Mouse (Mus musculus): ENCODE data around the gene Esam. TPM values are rescaled to one million over a fixed set of nuclear protein-coding genes. Genes with fewer than 3 reads are reported as not detected.

Esam gene
- polyA plus RNA-seq, 1 experiment from 2014 or later, result 52.1 TPM

Other genes starting within 250 kb of the Esam start
- gene Ccdc15, start 179.6 kb upstream of the Esam start, polyA plus RNA-seq (2015; fragmentation: Nextera tagmentation; extraction: Ambion mirVana), result 7.2 and 8.7 TPM in 2 replicates
- 0.17 and 0.64 TPM in 2 replicates for gene Hepacam, start 160.7 kb upstream of the Esam start, polyA plus RNA-seq (2015; fragmentation: Nextera tagmentation; extraction: Ambion mirVana)
- 10.6 and 11.9 TPM in 2 replicates for gene Robo4, start 126.2 kb upstream of the Esam start, polyA plus RNA-seq (2015; fragmentation: Nextera tagmentation; extraction: Ambion mirVana)
- 0.09 and 0.19 TPM in 2 replicates for gene Robo3, start 94.8 kb upstream of the Esam start, polyA plus RNA-seq (2015; fragmentation: Nextera tagmentation; extraction: Ambion mirVana)
- gene Msantd2, start 38.8 kb upstream of the Esam start, polyA plus RNA-seq (2015; fragmentation: Nextera tagmentation; extraction: Ambion mirVana), result 20.0 and 24.8 TPM in 2 replicates
- 1.6 and 2.0 TPM in 2 replicates for gene Vsig2, start 11.2 kb downstream of the Esam start, polyA plus RNA-seq (2015; fragmentation: Nextera tagmentation; extraction: Ambion mirVana)
- gene Nrgn, start 24.8 kb downstream of the Esam start, polyA plus RNA-seq (2015; fragmentation: Nextera tagmentation; extraction: Ambion mirVana), result 7.9 and 10.9 TPM in 2 replicates
- gene Siae, start 27.6 kb downstream of the Esam start, polyA plus RNA-seq (2015; fragmentation: Nextera tagmentation; extraction: Ambion mirVana), result 10.9 and 12.1 TPM in 2 replicates
- 11.6 and 18.1 TPM in 2 replicates for gene Spa17, start 85.6 kb downstream of the Esam start, polyA plus RNA-seq (2015; fragmentation: Nextera tagmentation; extraction: Ambion mirVana)
- gene Tbrg1, start 129.2 kb downstream of the Esam start, polyA plus RNA-seq (2015; fragmentation: Nextera tagmentation; extraction: Ambion mirVana), result 179 and 192 TPM in 2 replicates
- gene Panx3, start 141.2 kb downstream of the Esam start, polyA plus RNA-seq (2015; fragmentation: Nextera tagmentation; extraction: Ambion mirVana), result 38.1 TPM in 2 replicates
- gene Olfr160, start 188.2 kb downstream of the Esam start, polyA plus RNA-seq (2015; fragmentation: Nextera tagmentation; extraction: Ambion mirVana), result 0.09 and 0.16 TPM in 2 replicates
- gene Olfr874, start 217.0 kb downstream of the Esam start, polyA plus RNA-seq (2015; fragmentation: Nextera tagmentation; extraction: Ambion mirVana), result 0.48 TPM in 1 of 2 replicates, not detected in the other
- 0.79 TPM in 1 of 2 replicates, not detected in the other for gene Olfr875, start 243.8 kb downstream of the Esam start, polyA plus RNA-seq (2015; fragmentation: Nextera tagmentation; extraction: Ambion mirVana)

Data from embryonic facial prominence, embryonic 15.5 days (tissue).